Mouse (Mus musculus): Measurements from ENCODE around the gene Olfr1126.
"Not testable (repeated sequence)": the region's sequence is repeated elsewhere in the genome, so short reads cannot be mapped to it uniquely, and the experiment has no call there.

Gene Olfr1126

DNA sequence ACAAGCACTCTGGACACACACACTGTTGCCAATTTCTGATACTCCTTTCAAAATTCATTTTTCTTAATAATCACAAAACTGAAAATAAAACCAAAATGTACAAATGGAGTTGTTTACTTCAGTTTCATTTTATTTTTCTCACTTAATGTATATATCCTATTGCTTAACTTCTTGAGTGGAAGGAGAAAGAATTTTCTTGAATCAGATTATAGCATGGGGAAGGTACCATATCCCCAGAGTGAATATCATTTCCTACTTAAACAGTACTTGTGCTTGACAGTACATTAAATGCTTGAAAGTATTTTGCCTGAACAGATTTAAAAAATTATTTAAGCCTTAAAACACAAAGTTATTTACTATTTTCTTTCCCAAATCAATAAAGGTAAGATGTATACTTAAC is at the start of gene Olfr1126:
Olfr1126 (plus strand) TSS at position 301 of the 400 bp plus-strand sequence.
- DNase-seq, result no peak

DNA sequence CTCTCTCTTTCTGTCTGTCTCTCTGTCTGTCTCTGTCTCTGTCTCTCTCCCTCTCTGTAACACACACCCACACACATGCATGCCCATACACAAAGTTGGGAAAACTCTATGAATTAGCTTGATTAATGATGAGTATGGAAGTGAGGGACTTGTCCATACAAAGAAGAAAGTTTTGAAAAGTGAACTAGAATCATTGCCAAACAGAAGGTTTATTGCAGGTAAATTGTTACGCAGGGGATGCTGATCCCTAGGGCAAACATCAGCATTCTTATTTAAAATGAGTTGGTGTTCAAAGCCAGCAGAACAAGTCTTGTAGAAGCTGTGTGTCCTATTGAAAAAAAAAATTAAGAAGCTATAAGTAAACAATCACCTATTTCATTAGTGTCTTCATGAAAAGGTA is 37.4 kb upstream of the Olfr1126 start, which contains the start of gene Olfr1123:
Olfr1123 (plus strand) TSS at position 301 of the 400 bp plus-strand sequence.
- DNase-seq, result no peak

DNA sequence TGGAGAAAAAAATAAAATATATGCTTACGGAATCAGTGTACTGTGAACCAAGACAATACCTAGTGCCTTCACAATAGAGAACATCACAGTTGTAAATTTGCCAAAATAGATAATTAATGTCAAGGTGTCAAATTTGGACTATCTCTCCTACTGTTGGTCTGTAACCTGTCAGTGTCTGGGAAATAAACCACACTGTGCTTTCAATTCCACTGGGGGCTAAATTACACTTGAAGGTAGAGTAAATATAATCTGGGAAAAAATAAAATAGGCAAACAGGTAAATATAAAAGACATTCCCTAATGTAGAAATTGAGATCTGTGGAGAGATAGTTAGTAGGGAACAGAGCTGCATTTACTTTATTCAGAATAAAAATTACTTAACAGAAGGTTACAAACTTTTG is 23.8 kb upstream of the Olfr1126 start, which contains the start of gene Olfr1124:
Olfr1124 (plus strand) TSS at position 301 of the 400 bp plus-strand sequence.
- no peak for DNase-seq

DNA sequence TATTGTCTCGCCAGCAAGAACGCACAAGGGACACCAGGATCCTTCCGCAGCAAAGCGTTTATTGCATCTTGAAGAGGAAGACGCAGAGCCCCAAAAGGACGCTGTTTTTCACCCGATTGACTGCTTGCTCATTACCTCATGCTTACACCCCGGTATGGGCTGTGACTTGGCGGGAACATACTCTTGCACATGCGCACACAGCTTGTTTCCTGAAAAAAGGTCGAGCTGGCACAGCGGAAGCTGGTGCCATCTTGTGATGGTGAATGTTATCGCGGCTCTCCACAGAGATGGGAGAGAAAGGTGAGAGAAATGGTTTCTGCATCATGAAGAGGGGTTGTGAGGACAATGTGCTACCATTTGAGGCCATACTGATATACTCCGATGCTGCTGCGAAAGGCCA is 16.0 kb upstream of the Olfr1126 start:
- no peak for DNase-seq

DNA sequence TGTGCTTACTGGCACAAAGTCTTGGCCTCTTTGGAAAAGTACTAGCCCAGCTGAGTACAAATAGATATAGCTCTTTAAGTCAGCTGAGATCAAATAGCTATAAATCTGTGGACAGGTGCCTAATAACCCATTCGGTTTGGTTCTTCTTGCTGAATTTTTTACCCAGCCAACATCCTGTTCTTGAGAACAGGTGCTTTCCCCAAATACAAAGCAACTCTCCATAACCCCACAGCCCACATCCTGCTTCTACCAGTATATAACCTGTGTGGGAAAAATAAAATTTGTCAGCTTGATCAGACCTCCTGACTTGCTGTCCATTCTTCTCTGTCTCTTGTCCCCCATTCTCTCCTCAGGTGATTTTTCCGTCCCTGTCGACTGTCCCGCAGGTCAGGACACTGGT is 8.0 kb downstream of the Olfr1126 start:
- no peak for DNase-seq

DNA sequence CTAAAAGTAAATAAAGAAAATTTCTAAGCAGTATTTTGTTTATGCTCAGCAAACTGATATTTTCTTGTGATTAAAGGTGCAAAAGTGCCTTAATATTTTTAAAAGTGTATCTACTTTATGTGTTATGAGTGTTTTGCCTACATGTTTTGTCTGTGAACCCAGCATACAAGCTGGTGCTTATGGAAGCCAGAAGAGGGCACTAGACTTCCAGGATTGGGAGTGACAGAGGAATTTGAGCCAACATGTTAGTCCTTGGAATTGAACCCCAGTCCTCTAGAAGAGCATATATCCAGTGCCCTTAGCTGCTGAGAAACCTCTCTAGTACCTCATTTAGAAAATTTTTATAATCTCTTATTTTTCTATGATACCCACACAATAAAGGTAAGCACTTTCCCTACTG is 26.4 kb downstream of the Olfr1126 start:
- peak; percentile 0 for DNase-seq

DNA sequence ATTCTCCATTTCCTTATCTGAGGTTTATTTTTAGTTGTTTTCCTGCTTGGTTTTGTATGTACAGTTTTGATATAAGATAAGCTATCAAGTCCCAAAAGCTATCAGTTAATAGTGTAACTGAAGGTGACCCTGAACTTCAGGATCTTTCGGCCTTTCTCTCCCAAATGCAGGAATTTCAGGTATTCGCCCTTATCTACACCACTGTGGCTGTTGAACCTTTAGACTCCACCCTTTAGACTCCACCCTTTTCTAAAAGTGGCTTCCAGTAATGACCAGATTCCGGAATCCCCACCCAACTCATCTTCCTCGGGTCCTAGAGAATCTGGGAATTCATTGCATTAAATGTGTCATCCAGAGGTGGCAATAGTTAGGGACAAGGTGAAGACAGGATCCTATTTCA is 27.4 kb downstream of the Olfr1126 start:
- DNase-seq, result no peak

DNA sequence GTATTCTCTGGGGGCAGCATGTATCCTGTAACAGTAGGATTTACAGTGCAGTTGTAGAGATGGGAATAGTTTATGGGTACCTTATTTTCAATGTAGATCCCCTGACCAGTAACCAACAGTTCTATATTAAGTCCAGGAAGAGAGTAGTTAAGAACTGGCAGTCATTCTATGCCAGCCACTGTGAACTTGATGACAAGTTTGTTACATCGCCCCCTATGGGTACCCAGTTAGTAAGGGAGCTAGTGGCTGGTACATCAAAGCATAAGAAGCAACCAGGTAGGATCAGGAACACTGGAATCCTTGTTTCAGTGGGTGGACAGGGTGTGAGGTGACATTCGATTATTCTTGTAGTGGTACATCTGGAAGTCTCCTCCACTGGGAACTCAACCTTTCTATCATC is 28.5 kb downstream of the Olfr1126 start:
- no peak for DNase-seq

DNA sequence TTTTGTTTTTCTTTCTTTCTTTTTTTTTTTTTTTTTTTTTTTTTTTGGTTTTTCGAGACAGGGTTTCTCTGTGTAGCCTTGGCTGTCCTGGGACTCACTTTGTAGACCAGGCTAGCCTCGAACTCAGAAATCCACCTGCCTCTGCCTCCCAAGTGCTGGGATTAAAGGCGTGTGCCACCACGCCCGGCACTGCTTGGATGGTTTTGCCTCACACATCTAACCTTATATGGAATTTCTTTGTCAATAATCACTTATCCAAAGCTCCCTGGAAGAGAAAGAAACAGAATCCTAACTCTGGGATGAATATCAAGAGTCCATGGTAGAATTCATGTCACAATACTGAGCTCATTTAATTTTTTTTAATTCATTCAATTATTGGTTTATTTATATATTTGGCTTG is 43.2 kb downstream of the Olfr1126 start, which contains the start of gene Pramel7:
Pramel7 (minus strand) TSS at position 101 of the 400 bp plus-strand sequence.
- not testable (repeated sequence) for DNase-seq

DNA sequence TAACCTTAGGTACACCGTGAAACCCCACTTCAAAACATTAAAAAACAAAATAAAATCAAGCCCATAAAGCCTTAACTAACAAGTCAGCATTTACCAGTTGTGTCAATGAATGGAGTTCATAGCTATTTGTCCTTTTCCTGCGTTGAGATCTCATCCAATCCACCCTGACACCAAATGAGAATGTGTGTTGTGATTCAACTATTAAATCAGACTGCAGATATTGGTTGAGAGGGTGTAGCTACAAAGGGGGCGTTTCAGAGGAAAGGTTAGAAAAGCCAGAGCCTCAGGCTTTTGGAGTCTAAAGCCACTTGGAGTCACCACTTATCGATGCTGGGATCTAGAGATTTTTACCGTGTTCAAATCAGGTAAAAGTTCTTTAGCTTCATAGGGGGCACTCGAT is 52.5 kb downstream of the Olfr1126 start, which contains the start of gene Pramel6:
Pramel6 (plus strand) TSS at position 301 of the 400 bp plus-strand sequence.
- DNase-seq, result no peak

All from retina, postnatal 1 day (tissue).